In the genomic region with DNA sequence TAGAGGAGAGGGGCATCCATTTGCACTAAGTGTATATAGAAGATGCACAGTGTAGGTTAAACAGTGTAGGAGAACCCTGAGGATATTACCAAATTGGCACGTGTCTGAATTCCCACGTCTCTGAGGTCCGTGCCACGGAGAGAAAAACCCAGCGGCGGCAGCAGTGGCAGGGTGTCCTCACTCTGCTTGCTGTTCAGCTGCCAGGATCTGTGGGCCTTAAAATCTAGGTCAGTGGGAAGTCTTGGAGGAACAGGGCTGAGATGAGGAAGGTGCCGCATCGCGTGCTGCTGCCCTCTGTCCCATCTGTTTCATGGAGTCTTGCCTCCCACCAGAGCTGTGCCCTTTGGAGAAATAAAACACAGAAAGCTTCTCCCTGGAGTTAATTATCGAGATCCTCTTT, we compare ENCODE assay signal across 18 mouse cellular contexts. TPM values are rescaled to one million over a fixed set of nuclear protein-coding genes. Genes with fewer than 3 reads are reported as not detected.
DNase-seq lines count a peak whose midpoint lies in the region; ATAC-seq and TF ChIP-seq lines count a peak whose summit lies in the region.
"Had no signal": no experiment of that assay in that cellular context is flagged by ENCODE, and none has a peak within 500 bp of the region (broad histone marks: within the 10 kb centered on the region; RNA-seq: fewer than 3 reads in every experiment).

No protein-coding gene starts in this region.

- DNase-seq in gastrocnemius, adult 2 months = no peak
- DNase-seq in gastrocnemius, postnatal 14 days = no peak
- no peak for DNase-seq in liver, embryonic 11.5 days (ENCODE audit: low spot score)
- no peak for DNase-seq in liver
- no peak for DNase-seq in kidney, postnatal 25 days
- DNase-seq: adrenal gland, postnatal 10 days; cerebellum, adult 9-11 months; gastrocnemius, postnatal 25 days; heart, postnatal 10 days; layer of hippocampus, postnatal 36 days; lung, postnatal 10 days had no signal

- H3ac ChIP-seq in myocyte (ENCODE audit: control insufficient read depth, insufficient read length) = no peak overlapping the region

- TF ChIP-seq EP300 in ES-Bruce4 (IDR thresholded peaks at IDR 0.05; ENCODE audit: insufficient read depth, low read depth, low read length) = no peak

- intact Hi-C loops in gastrocnemius, adult 2 months (cut with DNase I) = loop anchor here (5.0 kb wide), 1 partner anchor 42 kb away; no protein-coding TSS in a partner anchor
- intact Hi-C loops in gastrocnemius, postnatal 14 days (cut with DNase I; ENCODE audit: low total_unique reads) = no loop called here

- no peak overlapping the region for H3K4me2 ChIP-seq in liver, embryonic 11.5 days
- H3K4me2 ChIP-seq in myocyte (ENCODE audit: low read depth) = no peak overlapping the region
- H3K4me2 ChIP-seq: embryonic facial prominence, embryonic 12.5 days; heart, embryonic 11.5 days; hindbrain, embryonic 13.5 days; midbrain, embryonic 13.5 days had no signal

- no peaks in the 10 kb centered on the region for H3K27me3 ChIP-seq in liver, embryonic 11.5 days (replicated peaks; ENCODE audit: control insufficient read depth, insufficient read depth, low read length)
- H3K27me3 ChIP-seq in ES-Bruce4 (ENCODE audit: control insufficient read depth, insufficient read depth, low read length, poor library complexity, severe bottlenecking) = no peaks in the 10 kb centered on the region
- H3K27me3 ChIP-seq in myocyte (ENCODE audit: control insufficient read depth, insufficient read depth, insufficient read length) = no peaks in the 10 kb centered on the region
- H3K27me3 ChIP-seq: embryonic facial prominence, embryonic 12.5 days; hindbrain, embryonic 13.5 days; midbrain, embryonic 13.5 days; Patski had no signal

- no peak for ATAC-seq in liver, embryonic 11.5 days (replicated peaks; ENCODE audit: low FRiP score)
- ATAC-seq: midbrain, embryonic 13.5 days; Patski had no signal

- H3K27ac ChIP-seq in gastrocnemius, adult 2 months = peak overlapping the region; percentile 35
- peak overlapping the region; percentile 30; the same call in 1 of the 2 replicates for H3K27ac ChIP-seq in liver, embryonic 11.5 days (ENCODE audit: low read depth, low read length)
- peak overlapping the region; percentile 22; the same call in 1 of the 2 replicates for H3K27ac ChIP-seq in ES-Bruce4 (ENCODE audit: insufficient read depth, low read length)
- H3K27ac ChIP-seq: embryonic facial prominence, embryonic 12.5 days; hindbrain, embryonic 13.5 days; midbrain, embryonic 13.5 days had no signal

- peaks cover 52% of the 10 kb centered on the region for H3K79me2 ChIP-seq in myocyte (ENCODE audit: control insufficient read depth, insufficient read depth)

- no peak for TF ChIP-seq CTCF in gastrocnemius, adult 2 months (IDR thresholded peaks at IDR 0.05)
- no peak for TF ChIP-seq CTCF in ES-Bruce4 (IDR thresholded peaks at IDR 0.05; ENCODE audit: low read depth, low read length)

- WGBS in liver, embryonic 11.5 days = 91% methylated on average over 10 of the region's 10 CpGs

- no peaks in the 10 kb centered on the region for H3K9me3 ChIP-seq in liver, embryonic 11.5 days (ENCODE audit: control insufficient read depth, low read length)
- no peaks in the 10 kb centered on the region for H3K9me3 ChIP-seq in ES-Bruce4 (replicated peaks; ENCODE audit: control insufficient read depth, insufficient read depth, low read length, poor library complexity, severe bottlenecking)
- H3K9me3 ChIP-seq: embryonic facial prominence, embryonic 12.5 days; hindbrain, embryonic 13.5 days; midbrain, embryonic 13.5 days had no signal

- H3K4me1 ChIP-seq in liver, embryonic 11.5 days (replicated peaks; ENCODE audit: control insufficient read depth, insufficient read depth, low read length) = peaks cover 9% of the 10 kb centered on the region
- H3K4me1 ChIP-seq in ES-Bruce4 (ENCODE audit: control insufficient read depth, insufficient read depth, low read length) = peaks cover 7% of the 10 kb centered on the region
- H3K4me1 ChIP-seq: midbrain, embryonic 13.5 days had no signal

- H3K4me3 ChIP-seq in gastrocnemius, adult 2 months = no peak overlapping the region
- H3K4me3 ChIP-seq in liver, embryonic 11.5 days (ENCODE audit: low read depth, low read length) = no peak overlapping the region
- H3K4me3 ChIP-seq in ES-Bruce4 (ENCODE audit: low read depth, low read length) (no peak overlapping the region), myocyte (no peak overlapping the region)
- H3K4me3 ChIP-seq: embryonic facial prominence, embryonic 12.5 days; hindbrain, embryonic 13.5 days; midbrain, embryonic 13.5 days had no signal

- H3K9ac ChIP-seq in liver, embryonic 11.5 days (ENCODE audit: low read depth, low read length) = no peak overlapping the region
- no peak overlapping the region for H3K9ac ChIP-seq in ES-Bruce4 (ENCODE audit: low read depth, poor library complexity, severe bottlenecking)
- H3K9ac ChIP-seq: embryonic facial prominence, embryonic 12.5 days; hindbrain, embryonic 13.5 days; midbrain, embryonic 13.5 days had no signal

- H3K36me3 ChIP-seq in liver, embryonic 11.5 days (ENCODE audit: control insufficient read depth, insufficient read depth, low read length) = peaks cover 71% of the 10 kb centered on the region
- H3K36me3 ChIP-seq in ES-Bruce4 (ENCODE audit: control insufficient read depth, insufficient read depth, low read length, poor library complexity, severe bottlenecking) = peaks cover 88% of the 10 kb centered on the region
- H3K36me3 ChIP-seq in myocyte (ENCODE audit: control insufficient read depth, insufficient read depth) = peaks cover 59% of the 10 kb centered on the region

- TF ChIP-seq POLR2A in ES-Bruce4 (IDR thresholded peaks at IDR 0.05; ENCODE audit: insufficient read depth, low read length) = no peak
- peak; percentile 14 for TF ChIP-seq POLR2A in myocyte (IDR thresholded peaks at IDR 0.05; ENCODE audit: insufficient read length, low read depth)

TF ChIP-seq in myocyte, 11 proteins besides CTCF, POLR2A, EP300 and RAD21:
- TF ChIP-seq USF1 (IDR thresholded peaks at IDR 0.05; ENCODE audit: low read depth) (no peak), E2F4 (IDR thresholded peaks at IDR 0.05; ENCODE audit: insufficient read depth) (no peak), CEBPB (IDR thresholded peaks at IDR 0.05; ENCODE audit: insufficient read depth, poor library complexity, severe bottlenecking) (no peak), TCF3 (IDR thresholded peaks at IDR 0.05; ENCODE audit: insufficient read length, low read depth) (no peak), MAX (IDR thresholded peaks at IDR 0.05; ENCODE audit: low read depth) (no peak), MYOG (IDR thresholded peaks at IDR 0.05; ENCODE audit: control insufficient read depth in 1 of 3, insufficient read depth in 1 of 3, insufficient read length in 2 of 3, low read depth in 2 of 3) (no peak), SRF (IDR thresholded peaks at IDR 0.05; ENCODE audit: control insufficient read depth, insufficient read length, low read depth) (no peak), POLR2AphosphoS2 (IDR thresholded peaks at IDR 0.05; ENCODE audit: insufficient read length, low read depth) (no peak), MYOD1 (IDR thresholded peaks at IDR 0.05; ENCODE audit: control insufficient read depth in 1 of 3, insufficient read length in 2 of 3, low read depth in 2 of 3) (no peak), REST (IDR thresholded peaks at IDR 0.05; ENCODE audit: insufficient read depth, insufficient read length) (no peak), TCF12 (IDR thresholded peaks at IDR 0.05; ENCODE audit: insufficient read depth, poor library complexity, severe bottlenecking) (no peak)
TF ChIP-seq in myocyte: peak in this region for 0.

RNA-seq across cellular contexts. Expression of a gene that starts 16.9 kb away (rescaled TPM):
- total RNA-seq in gastrocnemius, adult 2 months (2021) = 10 to 100 TPM; 18.2 to 20.4 TPM
- 10 to 100 TPM; 23.7 to 26.6 TPM for total RNA-seq in gastrocnemius, postnatal 14 days (2021)
- polyA plus RNA-seq in liver, embryonic 11.5 days (2014; fragmentation: Nextera tagmentation; extraction: Ambion mirVana) = 66.9 and 68.7 TPM in 2 replicates
- polyA plus RNA-seq in ES-Bruce4 (2011; ENCODE audit: insufficient read depth, insufficient read length, low read depth, missing spikeins) (108 and 112 TPM in 2 replicates), myocyte (2012; fragmentation: generic; extraction: Trizol) (27.4 TPM)
